Mouse (Mus musculus) stomach, embryonic 15.5 days (tissue): Measurements from ENCODE around the gene Msi2. TPM values are rescaled to one million over a fixed set of nuclear protein-coding genes. Genes with fewer than 3 reads are reported as not detected.

Source experiments
- ATAC-seq: fragments of 200-750 bp; cut with Nextera tagmentation; 2 replicates; pipeline ENCODE4 v1.8.0; 2017; ENCODE audit warnings: low read depth, moderate number of reproducible peaks, moderate TSS enrichment; ENCODE audit not compliant: insufficient read depth, low FRiP score
- H3K27ac ChIP-seq: fragments of 300-500 bp; sonication (generic); 2 replicates; pipeline ENCODE4 v1.5.1; 2015; ENCODE audit warnings: mild to moderate bottlenecking, inconsistent platforms
- H3K27me3 ChIP-seq: fragments of 300-500 bp; sonication (generic); replicated peaks from 2 replicates; pipeline ENCODE4 v1.6.1; 2015; ENCODE audit warnings: inconsistent platforms
- H3K36me3 ChIP-seq: fragments of 300-500 bp; sonication (generic); 2 replicates; pipeline ENCODE4 v1.6.1; 2015; ENCODE audit warnings: inconsistent platforms
- H3K4me1 ChIP-seq: fragments of 300-500 bp; sonication (generic); 2 replicates; pipeline ENCODE4 v1.6.1; 2015; ENCODE audit warnings: inconsistent platforms
- H3K4me2 ChIP-seq: fragments of 300-500 bp; sonication (generic); 2 replicates; pipeline ENCODE4 v1.6.1; 2015; ENCODE audit warnings: mild to moderate bottlenecking, inconsistent platforms
- H3K4me3 ChIP-seq: fragments of 300-500 bp; sonication (generic); replicated peaks from 2 replicates; pipeline ENCODE4 v1.5.1; 2015; ENCODE audit warnings: inconsistent platforms
- H3K9ac ChIP-seq: fragments of 300-500 bp; sonication (generic); 2 replicates; pipeline ENCODE4 v1.6.1; 2015; ENCODE audit warnings: inconsistent platforms
- H3K9me3 ChIP-seq: fragments of 300-500 bp; sonication (generic); 2 replicates; pipeline ENCODE4 v1.6.1; 2016; ENCODE audit warnings: inconsistent platforms
- WGBS: fragments of 180-500 bp; shearing (Covaris S2); methylation state at CpG from one replicate; pipeline ENCODE4 v1.1.7; 2015; 5-methylcytosine and 5-hydroxymethylcytosine counted together
- polyA plus RNA-seq: library from polyadenylated mRNA; unstranded; fragments of >200 nt; fragmentation: Nextera tagmentation; extraction: Ambion mirVana; gene quantifications from 2 replicates; pipeline ENCODE4 v1.2.1, GENCODE M21; 2015

Gene Msi2
- polyA plus RNA-seq, 1 experiment from 2014 or later = 13.7 TPM

DNA sequence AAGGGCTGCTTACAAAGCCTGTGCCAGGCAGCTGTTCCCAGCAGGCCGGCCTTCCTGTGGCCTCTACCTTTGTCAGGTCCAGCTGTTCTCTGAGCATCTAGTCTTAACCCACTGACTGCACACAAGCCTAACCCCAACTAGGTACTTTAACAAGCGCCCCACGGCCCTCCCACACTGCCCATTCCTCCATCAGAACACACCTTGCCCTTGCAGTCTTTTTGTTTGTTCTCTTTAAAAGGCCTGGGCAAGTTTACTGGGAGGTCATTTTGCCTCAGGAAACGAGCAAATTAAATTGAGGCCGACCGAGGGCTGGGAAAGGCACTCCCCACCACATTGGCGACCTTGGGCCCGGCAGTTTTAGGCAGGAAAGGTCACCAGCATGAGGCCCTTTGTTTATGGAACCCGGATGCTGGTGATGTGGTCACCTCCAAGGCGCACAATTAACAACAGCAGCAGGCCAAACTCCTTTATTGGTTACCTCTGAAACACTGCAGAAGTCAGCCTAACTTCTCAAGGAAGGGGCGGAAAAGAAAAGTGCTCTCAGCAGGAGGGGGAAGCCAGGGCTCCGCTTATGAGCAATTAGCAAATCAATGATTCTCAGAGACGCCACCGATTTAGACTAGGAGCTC is 28.4 kb downstream of the Msi2 start:
- peaks cover 62% of the 10 kb centered on the region for H3K4me1 ChIP-seq

GRCm38 (mm10) chr11:88688644-88689043 is 29.7 kb downstream of the Msi2 start:
- WGBS = 84% methylated on average over 8 of the region's 8 CpGs
- no peak overlapping the region for H3K4me2 ChIP-seq
- peaks cover 53% of the 10 kb centered on the region for H3K4me1 ChIP-seq
- H3K27me3 ChIP-seq = no peaks in the 10 kb centered on the region
- no peaks in the 10 kb centered on the region for H3K9me3 ChIP-seq
- no peak overlapping the region for H3K27ac ChIP-seq
- 0 out of 2 replicates have a peak, but pooled peaks cover 2% of the 10 kb centered on the region for H3K36me3 ChIP-seq
- H3K4me3 ChIP-seq = no peak overlapping the region
- no peak overlapping the region for H3K9ac ChIP-seq
- no peak for ATAC-seq

More for the DNA sequence above, 28.4 kb downstream of the Msi2 start:
- H3K9me3 ChIP-seq = no peaks in the 10 kb centered on the region
- no peak overlapping the region for H3K9ac ChIP-seq
- H3K27ac ChIP-seq = peak overlapping the region; percentile 71
- H3K27me3 ChIP-seq = no peaks in the 10 kb centered on the region
- H3K4me3 ChIP-seq = no peak overlapping the region
- ATAC-seq = peak; percentile 23; the same call in 1 of the 2 replicates
- 36% methylated on average over 14 of the region's 14 CpGs for WGBS
- 0 out of 2 replicates have a peak, but pooled peaks cover 2% of the 10 kb centered on the region for H3K36me3 ChIP-seq
- H3K4me2 ChIP-seq = no peak overlapping the region

DNA sequence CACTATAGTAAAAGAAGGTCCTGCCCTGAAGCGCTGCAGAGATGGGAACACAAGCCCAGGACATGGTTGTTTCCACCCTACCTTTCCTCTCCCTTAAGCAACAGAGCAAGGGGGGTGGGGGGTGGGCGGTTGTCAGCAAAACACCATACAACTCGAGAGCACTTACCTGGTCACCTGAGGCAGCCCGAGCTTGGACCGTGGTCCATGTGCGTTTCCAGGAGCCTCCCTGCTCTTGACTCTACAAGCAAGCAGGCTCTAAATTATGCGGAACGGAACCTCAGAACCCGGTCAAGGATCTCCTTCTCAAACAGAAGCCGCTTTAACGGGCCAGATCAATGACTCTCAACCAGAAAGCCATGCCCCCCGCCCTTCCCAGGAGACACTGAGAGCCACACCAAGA is 30.6 kb downstream of the Msi2 start:
- 75% methylated on average over 12 of the region's 12 CpGs for WGBS
- Histone ChIP-seq H3K36me3 (0 out of 2 replicates have a peak, but pooled peaks cover 2% of the 10 kb centered on the region), H3K9ac (no peak overlapping the region), H3K4me1 (peaks cover 54% of the 10 kb centered on the region), H3K4me2 (no peak overlapping the region), H3K9me3 (no peaks in the 10 kb centered on the region), H3K27me3 (no peaks in the 10 kb centered on the region), H3K4me3 (no peak overlapping the region), H3K27ac (peak overlapping the region; percentile 62; the same call in 1 of the 2 replicates)
- ATAC-seq = no peak

GRCm38 (mm10) chr11:88687010-88687409 is 31.3 kb downstream of the Msi2 start:
- 58% methylated on average over 5 of the region's 5 CpGs for WGBS
- Histone ChIP-seq H3K9ac (no peak overlapping the region), H3K9me3 (no peaks in the 10 kb centered on the region), H3K4me3 (no peak overlapping the region), H3K36me3 (0 out of 2 replicates have a peak, but pooled peaks cover 2% of the 10 kb centered on the region), H3K4me2 (no peak overlapping the region), H3K4me1 (peaks cover 53% of the 10 kb centered on the region), H3K27ac (peak overlapping the region; percentile 62; the same call in 1 of the 2 replicates), H3K27me3 (no peaks in the 10 kb centered on the region)
- ATAC-seq = no peak

DNA sequence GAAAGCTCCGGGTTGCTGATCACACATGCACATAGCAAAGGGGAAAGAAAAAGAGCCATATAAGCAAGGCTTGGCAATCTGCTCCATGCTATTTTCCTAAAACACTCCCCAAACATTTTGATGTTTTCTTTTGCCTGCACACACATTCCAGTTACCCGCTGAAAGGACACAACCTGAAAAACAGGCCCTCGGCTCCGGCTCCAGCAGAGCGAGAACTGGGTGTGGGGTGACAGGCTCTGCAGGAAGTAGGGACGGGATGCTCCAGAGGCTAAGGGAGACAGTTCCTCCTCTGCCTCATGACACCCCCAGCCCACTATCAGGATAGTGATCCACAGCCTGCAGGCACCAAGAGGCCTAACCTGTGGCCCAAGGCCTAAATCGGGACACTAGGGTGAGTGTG is 32.3 kb downstream of the Msi2 start:
- no peaks in the 10 kb centered on the region for H3K9me3 ChIP-seq
- 0 out of 2 replicates have a peak, but pooled peaks cover 2% of the 10 kb centered on the region for H3K36me3 ChIP-seq
- no peak for ATAC-seq
- H3K4me3 ChIP-seq = no peak overlapping the region
- H3K9ac ChIP-seq = no peak overlapping the region
- no peaks in the 10 kb centered on the region for H3K27me3 ChIP-seq
- no peak overlapping the region for H3K4me2 ChIP-seq
- H3K27ac ChIP-seq = 0 out of 2 replicates have a peak overlapping the region, but pooled peaks have one; percentile 59
- WGBS = 66% methylated on average over 7 of the region's 7 CpGs
- peaks cover 44% of the 10 kb centered on the region for H3K4me1 ChIP-seq

GRCm38 (mm10) chr11:88683026-88683770 is 35.1 kb downstream of the Msi2 start:
- no peaks in the 10 kb centered on the region for H3K27me3 ChIP-seq
- no peak overlapping the region for H3K9ac ChIP-seq
- WGBS = 64% methylated on average over 14 of the region's 14 CpGs
- H3K4me3 ChIP-seq = no peak overlapping the region
- 0 out of 2 replicates have a peak, but pooled peaks cover 2% of the 10 kb centered on the region for H3K36me3 ChIP-seq
- H3K9me3 ChIP-seq = no peaks in the 10 kb centered on the region
- peak; percentile 52; the same call in 1 of the 2 replicates for ATAC-seq
- peaks cover 30% of the 10 kb centered on the region for H3K4me1 ChIP-seq
- H3K4me2 ChIP-seq = no peak overlapping the region
- H3K27ac ChIP-seq = 0 out of 2 replicates have a peak overlapping the region, but pooled peaks have one; percentile 13

GRCm38 (mm10) chr11:88677350-88677749 is 41.0 kb downstream of the Msi2 start:
- Histone ChIP-seq H3K9ac (no peak overlapping the region), H3K4me2 (no peak overlapping the region), H3K36me3 (no peaks in the 10 kb centered on the region; the same call in 1 of the 2 replicates), H3K9me3 (no peaks in the 10 kb centered on the region), H3K27me3 (no peaks in the 10 kb centered on the region), H3K27ac (no peak overlapping the region), H3K4me3 (no peak overlapping the region), H3K4me1 (peaks cover 15% of the 10 kb centered on the region)
- WGBS = 67% methylated on average over 7 of the region's 7 CpGs
- no peak for ATAC-seq

DNA sequence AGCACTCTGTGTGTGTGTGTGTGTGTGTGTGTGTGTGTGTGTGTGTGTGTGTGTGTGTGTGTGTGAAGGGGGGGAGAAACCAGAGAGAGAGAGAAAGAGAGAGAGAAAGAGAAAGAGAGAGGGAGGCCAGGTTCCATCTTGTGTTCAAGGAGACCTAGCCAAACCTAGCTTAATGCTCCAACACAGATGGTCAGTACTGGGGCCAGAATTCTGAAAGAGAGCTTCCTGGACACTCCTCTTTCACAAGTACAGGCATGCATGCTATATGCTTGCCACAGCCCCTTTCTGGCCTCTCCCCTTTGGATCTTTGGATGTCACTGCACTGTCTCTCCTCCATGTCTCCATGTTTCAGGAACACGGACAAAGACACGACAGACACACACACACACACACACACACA is 41.7 kb downstream of the Msi2 start:
- H3K27ac ChIP-seq = no peak overlapping the region
- no peaks in the 10 kb centered on the region for H3K9me3 ChIP-seq
- no peak overlapping the region for H3K9ac ChIP-seq
- no peaks in the 10 kb centered on the region for H3K27me3 ChIP-seq
- H3K36me3 ChIP-seq = no peaks in the 10 kb centered on the region; the same call in 1 of the 2 replicates
- ATAC-seq = no peak
- H3K4me3 ChIP-seq = no peak overlapping the region
- peaks cover 11% of the 10 kb centered on the region for H3K4me1 ChIP-seq
- H3K4me2 ChIP-seq = no peak overlapping the region
- WGBS = 83% methylated on average over 2 of the region's 2 CpGs

DNA sequence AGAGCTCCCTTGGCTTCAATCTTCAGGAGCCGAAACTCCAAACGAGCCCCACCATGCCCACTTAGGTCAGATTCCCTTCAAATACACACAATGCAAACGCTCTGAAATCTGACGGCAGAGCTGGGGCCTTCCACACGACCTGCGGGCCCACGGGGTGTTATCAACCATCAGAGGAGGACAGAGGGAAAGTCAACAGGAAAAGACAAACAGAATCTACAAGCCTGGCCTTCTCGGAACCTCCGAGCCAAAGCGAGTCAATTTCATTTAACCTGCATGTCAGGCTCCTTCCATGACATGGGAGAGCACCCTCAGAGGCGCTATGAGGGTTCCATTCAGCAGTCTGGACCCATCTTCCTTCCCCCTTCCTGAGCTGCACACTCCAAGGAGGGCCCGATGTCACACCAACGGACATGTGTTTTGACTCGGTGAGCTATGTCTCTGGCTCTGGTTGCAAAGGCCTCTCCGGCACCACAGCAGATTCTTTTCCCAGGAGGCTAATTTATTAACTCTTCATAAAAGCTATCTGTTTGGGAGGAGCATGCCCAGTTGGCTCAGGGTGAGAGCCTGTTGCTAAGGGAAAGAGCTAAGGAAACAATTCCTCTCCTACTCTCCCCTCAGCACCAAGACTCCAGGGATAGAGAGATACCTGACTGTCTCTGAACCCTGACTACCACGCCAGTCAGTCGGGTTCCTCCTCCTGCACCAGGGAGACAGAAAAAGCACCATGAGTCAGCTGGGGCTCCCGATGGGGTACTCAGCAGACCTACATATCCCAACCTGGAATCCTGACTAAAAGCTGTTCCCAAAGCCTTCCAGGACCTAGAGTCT is 42.6 kb downstream of the Msi2 start:
- Histone ChIP-seq H3K9ac (no peak overlapping the region), H3K27ac (peak overlapping the region; percentile 44; the same call in 1 of the 2 replicates), H3K4me2 (no peak overlapping the region), H3K4me1 (peaks cover 11% of the 10 kb centered on the region), H3K9me3 (no peaks in the 10 kb centered on the region), H3K36me3 (peaks cover 4% of the 10 kb centered on the region), H3K4me3 (no peak overlapping the region), H3K27me3 (no peaks in the 10 kb centered on the region)
- WGBS = 51% methylated on average over 18 of the region's 18 CpGs
- ATAC-seq = no peak

DNA sequence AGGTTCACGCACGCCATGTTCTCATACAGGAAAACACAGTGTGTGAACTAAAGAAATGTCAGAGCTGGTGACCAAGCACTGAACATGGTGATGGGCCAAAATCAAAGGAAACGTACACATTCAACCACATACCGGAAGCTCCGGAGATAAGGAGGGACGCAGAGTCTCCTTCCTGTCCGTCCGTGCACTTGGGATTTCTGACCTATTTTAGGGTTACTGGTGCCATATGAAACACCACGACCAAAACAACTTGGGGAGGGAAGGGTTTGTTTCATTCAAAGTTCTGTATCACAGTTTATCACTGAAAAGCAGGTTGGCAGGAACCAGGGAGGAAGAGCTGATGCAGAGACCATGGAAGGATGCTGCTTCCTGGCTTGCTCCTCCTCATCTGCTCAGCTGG is 44.2 kb downstream of the Msi2 start:
- H3K9me3 ChIP-seq = no peaks in the 10 kb centered on the region
- peaks cover 4% of the 10 kb centered on the region for H3K36me3 ChIP-seq
- H3K27ac ChIP-seq = no peak overlapping the region
- no peaks in the 10 kb centered on the region for H3K27me3 ChIP-seq
- no peak for ATAC-seq
- H3K9ac ChIP-seq = no peak overlapping the region
- no peak overlapping the region for H3K4me3 ChIP-seq
- H3K4me1 ChIP-seq = peaks cover 11% of the 10 kb centered on the region
- 90% methylated on average over 9 of the region's 9 CpGs for whole genome bisulfite sequencing
- no peak overlapping the region for H3K4me2 ChIP-seq

- H3K4me2 ChIP-seq = no peak overlapping the region
- 83% methylated on average over 5 of the region's 5 CpGs for WGBS
- peaks cover 7% of the 10 kb centered on the region for H3K4me1 ChIP-seq
- peaks cover 4% of the 10 kb centered on the region for H3K36me3 ChIP-seq
- no peak overlapping the region for H3K9ac ChIP-seq
- ATAC-seq = no peak
- H3K4me3 ChIP-seq = no peak overlapping the region
- no peaks in the 10 kb centered on the region for H3K27me3 ChIP-seq
- H3K9me3 ChIP-seq = no peaks in the 10 kb centered on the region
- no peak overlapping the region for H3K27ac ChIP-seq
Measured at GRCm38 (mm10) chr11:88670925-88671324, 47.4 kb downstream of the Msi2 start.
